Mouse (Mus musculus) limb, embryonic 14.5 days (tissue): ENCODE measurements around the gene Hoxc4. TPM values are rescaled to one million over a fixed set of nuclear protein-coding genes. Genes with fewer than 3 reads are reported as not detected.
A peak's percentile ranks its signal among the peaks of the same experiment; 100 is the strongest.

ENCODE experiments used
- ATAC-seq: fragments of 200-750 bp; cut with Nextera tagmentation; 2 replicates; pipeline ENCODE4 v1.8.0; 2017; ENCODE audit warnings: low read depth, moderate number of reproducible peaks, moderate TSS enrichment; ENCODE audit not compliant: low FRiP score
- DNase-seq: peaks from one replicate; pipeline ENCODE4 v3.0.0-alpha.2; 2015; ENCODE audit warnings: low spot score
- H3K27ac ChIP-seq: fragments of 300-500 bp; sonication (generic); replicated peaks from 2 replicates; pipeline ENCODE4 v1.5.1; 2014; ENCODE audit warnings: low read depth, mild to moderate bottlenecking, low read length, moderate library complexity, mixed read lengths
- H3K27me3 ChIP-seq: fragments of 300-500 bp; sonication (generic); 2 replicates; pipeline ENCODE4 v1.6.1; 2014; ENCODE audit warnings: low read length, mixed read lengths; ENCODE audit not compliant: control insufficient read depth, insufficient read depth
- H3K36me3 ChIP-seq: fragments of 300-500 bp; sonication (generic); 2 replicates; pipeline ENCODE4 v1.6.1; 2014; ENCODE audit warnings: mild to moderate bottlenecking, low read length, moderate library complexity, mixed read lengths; ENCODE audit not compliant: control insufficient read depth, insufficient read depth
- H3K4me1 ChIP-seq: fragments of 300-500 bp; sonication (generic); 2 replicates; pipeline ENCODE4 v1.6.1; 2014; ENCODE audit warnings: antibody characterized with exemption, low read length, mixed read lengths; ENCODE audit not compliant: control insufficient read depth, insufficient read depth
- H3K4me2 ChIP-seq: fragments of 300-500 bp; sonication (generic); replicated peaks from 2 replicates; pipeline ENCODE4 v1.6.1; 2014; ENCODE audit warnings: low read depth, mild to moderate bottlenecking, low read length, moderate library complexity; ENCODE audit not compliant: severe bottlenecking
- H3K4me3 ChIP-seq: fragments of 300-500 bp; sonication (generic); replicated peaks from 2 replicates; pipeline ENCODE4 v1.5.1; 2014; ENCODE audit warnings: low read length
- H3K9ac ChIP-seq: fragments of 300-500 bp; sonication (generic); 2 replicates; pipeline ENCODE4 v1.6.1; 2014; ENCODE audit warnings: mild to moderate bottlenecking, low read depth, low read length, moderate library complexity; ENCODE audit not compliant: severe bottlenecking
- H3K9me3 ChIP-seq: fragments of 300-500 bp; sonication (generic); 2 replicates; pipeline ENCODE4 v1.6.1; 2016; ENCODE audit warnings: low read length; ENCODE audit not compliant: control insufficient read depth
- POLR2A ChIP-seq: fragments of 200-500 bp; IDR thresholded peaks from 2 replicates; pipeline ENCODE4 v1.8.0; 2012; ENCODE audit warnings: inconsistent platforms, mild to moderate bottlenecking, moderate library complexity, borderline replicate concordance; ENCODE audit not compliant: insufficient read depth, insufficient read length; ENCODE audit errors: extremely low read depth
- WGBS: fragments of 180-500 bp; shearing (Covaris S2); extraction: QIAGEN DNeasy Blood & Tissue Kit; methylation state at CpG from one replicate; pipeline ENCODE4 v1.1.7; 2014; 5-methylcytosine and 5-hydroxymethylcytosine counted together
- polyA plus RNA-seq, 2 experiments: library from polyadenylated mRNA; depleted of rRNA in 1 of 2; stranded (reverse) in 1 of 2; unstranded in 1 of 2; fragments of >200 nt; fragmentation: Nextera tagmentation in 1 of 2; extraction: Ambion mirVana in 1 of 2; gene quantifications; 2 replicates each; pipeline versions ENCODE4 v1.2.1 to v1.2.3; 2012 to 2014

The Hoxc4 gene
- polyA plus RNA-seq, 2 experiments = 3.5 to 7.5 TPM

GRCm38 (mm10) chr15:103034043-103034806 is 15.5 kb downstream of the Hoxc4 start:
- H3K36me3 ChIP-seq = no peaks in the 10 kb centered on the region
- H3K27me3 ChIP-seq = peaks cover 95% of the 10 kb centered on the region
- TF ChIP-seq POLR2A = no peak
- WGBS = 6% methylated on average over 24 of the region's 24 CpGs
- peak overlapping the region; percentile 51 for H3K4me2 ChIP-seq
- H3K9ac ChIP-seq = no peak overlapping the region
- peak; percentile 46 for DNase-seq
- no peaks in the 10 kb centered on the region for H3K9me3 ChIP-seq
- H3K4me1 ChIP-seq = peaks cover 9% of the 10 kb centered on the region
- no peak overlapping the region for H3K27ac ChIP-seq
- H3K4me3 ChIP-seq = peak overlapping the region; percentile 34
- ATAC-seq = peak; percentile 54; the same call in 1 of the 2 replicates

- Histone ChIP-seq H3K27ac (no peak overlapping the region), H3K36me3 (no peaks in the 10 kb centered on the region), H3K4me1 (peaks cover 9% of the 10 kb centered on the region), H3K4me2 (peak overlapping the region; percentile 51), H3K4me3 (peak overlapping the region; percentile 34), H3K27me3 (peaks cover 96% of the 10 kb centered on the region), H3K9ac (0 out of 2 replicates have a peak overlapping the region, but pooled peaks have one; percentile 25), H3K9me3 (no peaks in the 10 kb centered on the region)
- ATAC-seq = 0 out of 2 replicates have a peak, but pooled peaks have one; percentile 16
- DNase-seq = no peak
- 1% methylated on average over 30 of the region's 34 CpGs for WGBS
- TF ChIP-seq POLR2A = no peak
Observed at GRCm38 (mm10) chr15:103034807-103035547, 16.2 kb downstream of the Hoxc4 start.

GRCm38 (mm10) chr15:103035548-103035881 is 16.8 kb downstream of the Hoxc4 start:
- Histone ChIP-seq H3K4me3 (peak overlapping the region; percentile 34), H3K27me3 (peaks cover 96% of the 10 kb centered on the region), H3K4me2 (peak overlapping the region; percentile 51), H3K9me3 (no peaks in the 10 kb centered on the region), H3K9ac (0 out of 2 replicates have a peak overlapping the region, but pooled peaks have one; percentile 25), H3K36me3 (no peaks in the 10 kb centered on the region), H3K27ac (no peak overlapping the region), H3K4me1 (peaks cover 9% of the 10 kb centered on the region)
- no peak for TF ChIP-seq POLR2A
- no peak for ATAC-seq
- WGBS = 3% methylated on average over 14 of the region's 14 CpGs
- no peak for DNase-seq

- no peak for TF ChIP-seq POLR2A
- Histone ChIP-seq H3K27ac (no peak overlapping the region), H3K27me3 (peaks cover 96% of the 10 kb centered on the region), H3K4me2 (no peak overlapping the region), H3K9me3 (no peaks in the 10 kb centered on the region), H3K36me3 (no peaks in the 10 kb centered on the region), H3K4me3 (no peak overlapping the region), H3K4me1 (peaks cover 12% of the 10 kb centered on the region), H3K9ac (no peak overlapping the region)
- WGBS = 32% methylated on average over 1 of the region's 1 CpGs
- ATAC-seq = no peak
- no peak for DNase-seq
Observed at GRCm38 (mm10) chr15:103037579-103037978, 18.8 kb downstream of the Hoxc4 start.

- Histone ChIP-seq H3K4me3 (no peak overlapping the region), H3K9me3 (no peaks in the 10 kb centered on the region), H3K9ac (no peak overlapping the region), H3K4me2 (no peak overlapping the region), H3K36me3 (no peaks in the 10 kb centered on the region), H3K4me1 (peaks cover 12% of the 10 kb centered on the region), H3K27ac (no peak overlapping the region), H3K27me3 (peaks cover 97% of the 10 kb centered on the region)
- DNase-seq = no peak
- 22% methylated on average over 10 of the region's 10 CpGs for WGBS
- TF ChIP-seq POLR2A = no peak
- ATAC-seq = no peak
Observed at GRCm38 (mm10) chr15:103038701-103039480, 20.2 kb downstream of the Hoxc4 start.
